Mouse (Mus musculus) lung, postnatal 0 days (tissue): ENCODE data around the gene Pgpep1. TPM values are rescaled to one million over a fixed set of nuclear protein-coding genes. Genes with fewer than 3 reads are reported as not detected.

Experiments used
- ATAC-seq: fragments of 200-750 bp; cut with Nextera tagmentation; 2 replicates; pipeline ENCODE4 v1.8.0; 2017; ENCODE audit warnings: moderate library complexity
- DNase-seq: peaks from one replicate; pipeline ENCODE4 v3.0.0-alpha.2; 2016; ENCODE audit warnings: low spot score
- H3K27ac ChIP-seq: fragments of 300-500 bp; sonication (generic); 2 replicates; pipeline ENCODE4 v1.5.1; 2014; ENCODE audit warnings: antibody characterized with exemption, mild to moderate bottlenecking, low read length, mixed read lengths
- H3K27me3 ChIP-seq: fragments of 300-500 bp; sonication (generic); replicated peaks from 2 replicates; pipeline ENCODE4 v1.6.1; 2014; ENCODE audit warnings: low read length, mixed read lengths; ENCODE audit not compliant: insufficient read depth
- H3K36me3 ChIP-seq: fragments of 300-500 bp; sonication (generic); 2 replicates; pipeline ENCODE4 v1.6.1; 2014; ENCODE audit warnings: low read length, mixed read lengths; ENCODE audit not compliant: insufficient read depth
- H3K4me1 ChIP-seq: fragments of 300-500 bp; sonication (generic); 2 replicates; pipeline ENCODE4 v1.6.1; 2014; ENCODE audit warnings: antibody characterized with exemption, low read depth, low read length, mixed read lengths; ENCODE audit not compliant: insufficient read depth
- H3K4me2 ChIP-seq: fragments of 300-500 bp; sonication (generic); replicated peaks from 2 replicates; pipeline ENCODE4 v1.6.1; 2014; ENCODE audit warnings: low read depth, mild to moderate bottlenecking, low read length, moderate library complexity, mixed read lengths
- H3K4me3 ChIP-seq: fragments of 300-500 bp; sonication (generic); 2 replicates; pipeline ENCODE4 v1.5.1; 2014; ENCODE audit warnings: low read depth, low read length
- H3K9ac ChIP-seq: fragments of 300-500 bp; sonication (generic); replicated peaks from 2 replicates; pipeline ENCODE4 v1.6.1; 2014; ENCODE audit warnings: low read depth, mild to moderate bottlenecking
- H3K9me3 ChIP-seq: fragments of 300-500 bp; sonication (generic); 2 replicates; pipeline ENCODE4 v1.6.1; 2016; ENCODE audit warnings: low read length, mixed read lengths
- CTCF ChIP-seq: IDR thresholded peaks from 2 replicates; pipeline ENCODE4 v1.5.1; 2016; ENCODE audit warnings: antibody characterized with exemption, mild to moderate bottlenecking
- EP300 ChIP-seq: IDR thresholded peaks from 2 replicates; pipeline ENCODE4 v1.6.1; 2016; ENCODE audit warnings: antibody characterized with exemption, mild to moderate bottlenecking, control low read depth
- WGBS: fragments of 180-500 bp; shearing (Covaris S2); extraction: QIAGEN DNeasy Blood & Tissue Kit; methylation state at CpG from one replicate; pipeline ENCODE4 v1.1.7; 2014; 5-methylcytosine and 5-hydroxymethylcytosine counted together
- polyA plus RNA-seq: library from polyadenylated mRNA; unstranded; fragments of >200 nt; fragmentation: Nextera tagmentation; extraction: Ambion mirVana; gene quantifications from 2 replicates; pipeline ENCODE4 v1.2.1, GENCODE M21; 2015

Gene Pgpep1
- polyA plus RNA-seq, 1 experiment from 2014 or later: 32.9 TPM

GRCm38 (mm10) chr8:70701048-70701981 is 41.1 kb upstream of the Pgpep1 start:
- Histone ChIP-seq H3K4me1 (peaks cover 22% of the 10 kb centered on the region; the same call in 1 of the 2 replicates), H3K9me3 (no peaks in the 10 kb centered on the region), H3K9ac (peak overlapping the region; percentile 99; the same call in 1 of the 2 replicates), H3K4me2 (peak overlapping the region; percentile 64), H3K4me3 (peak overlapping the region; percentile 98), H3K27ac (peak overlapping the region; percentile 99; the same call in 1 of the 2 replicates), H3K36me3 (0 out of 2 replicates have a peak, but pooled peaks cover 7% of the 10 kb centered on the region), H3K27me3 (no peaks in the 10 kb centered on the region)
- TF ChIP-seq EP300: no peak
- TF ChIP-seq CTCF: no peak
- ATAC-seq (no peak), DNase-seq (peak; percentile 47)
- whole genome bisulfite sequencing: 54% methylated on average over 10 of the region's 10 CpGs

DNA sequence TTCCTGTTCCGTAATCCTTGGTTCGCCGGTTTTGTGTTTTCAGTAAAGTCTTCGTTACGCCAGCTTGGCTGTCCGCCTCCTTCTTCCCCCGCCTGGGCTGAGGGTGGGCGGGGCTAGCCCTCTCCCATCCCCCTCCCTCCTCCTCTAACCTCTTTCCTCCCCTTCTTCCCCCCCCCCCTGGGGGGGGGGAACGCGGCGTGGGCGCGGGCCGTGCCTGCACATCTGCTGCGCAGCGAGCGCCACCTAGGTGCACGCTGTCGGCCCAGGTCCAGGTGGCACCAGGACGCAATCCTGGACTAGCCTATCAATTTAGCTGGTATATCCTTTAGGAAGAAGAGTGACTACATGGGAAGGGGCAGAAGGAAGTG is 40.4 kb upstream of the Pgpep1 start:
- no peaks in the 10 kb centered on the region for H3K9me3 ChIP-seq
- ATAC-seq (peak; percentile 7), DNase-seq (peak; percentile 96)
- TF ChIP-seq EP300 (peak; percentile 42; the same call in 1 of the 2 replicates), CTCF (peak; percentile 88)
- no peaks in the 10 kb centered on the region for H3K27me3 ChIP-seq
- peak overlapping the region; percentile 99; the same call in 1 of the 2 replicates for H3K9ac ChIP-seq
- peak overlapping the region; percentile 64 for H3K4me2 ChIP-seq
- WGBS: 0% methylated on average over 20 of the region's 20 CpGs
- 0 out of 2 replicates have a peak, but pooled peaks cover 7% of the 10 kb centered on the region for H3K36me3 ChIP-seq
- H3K27ac ChIP-seq: peak overlapping the region; percentile 99
- peaks cover 28% of the 10 kb centered on the region for H3K4me1 ChIP-seq
- peak overlapping the region; percentile 98 for H3K4me3 ChIP-seq

- TF ChIP-seq CTCF (no peak; the same call in 1 of the 2 replicates), EP300 (no peak)
- under 1% methylated on average over 53 of the region's 59 CpGs for WGBS
- Histone ChIP-seq H3K4me1 (peaks cover 32% of the 10 kb centered on the region), H3K9me3 (no peaks in the 10 kb centered on the region), H3K9ac (peak overlapping the region; percentile 99), H3K4me3 (peak overlapping the region; percentile 98), H3K4me2 (peak overlapping the region; percentile 64), H3K27me3 (no peaks in the 10 kb centered on the region), H3K27ac (peak overlapping the region; percentile 99), H3K36me3 (0 out of 2 replicates have a peak, but pooled peaks cover 7% of the 10 kb centered on the region)
- DNase-seq (peak; percentile 87), ATAC-seq (no peak)
Measured at GRCm38 (mm10) chr8:70699834-70700554, 39.8 kb upstream of the Pgpep1 start.

- Histone ChIP-seq H3K27me3 (no peaks in the 10 kb centered on the region), H3K4me1 (peaks cover 32% of the 10 kb centered on the region), H3K4me2 (peak overlapping the region; percentile 64), H3K4me3 (peak overlapping the region; percentile 98), H3K9ac (peak overlapping the region; percentile 99), H3K9me3 (no peaks in the 10 kb centered on the region), H3K36me3 (0 out of 2 replicates have a peak, but pooled peaks cover 7% of the 10 kb centered on the region), H3K27ac (peak overlapping the region; percentile 99)
- WGBS: 4% methylated on average over 69 of the region's 89 CpGs
- TF ChIP-seq CTCF (peak; percentile 44; the same call in 1 of the 2 replicates), EP300 (no peak)
- DNase-seq (no peak), ATAC-seq (no peak; the same call in 1 of the 2 replicates)
Measured at GRCm38 (mm10) chr8:70699116-70699833, 39.1 kb upstream of the Pgpep1 start.

DNA sequence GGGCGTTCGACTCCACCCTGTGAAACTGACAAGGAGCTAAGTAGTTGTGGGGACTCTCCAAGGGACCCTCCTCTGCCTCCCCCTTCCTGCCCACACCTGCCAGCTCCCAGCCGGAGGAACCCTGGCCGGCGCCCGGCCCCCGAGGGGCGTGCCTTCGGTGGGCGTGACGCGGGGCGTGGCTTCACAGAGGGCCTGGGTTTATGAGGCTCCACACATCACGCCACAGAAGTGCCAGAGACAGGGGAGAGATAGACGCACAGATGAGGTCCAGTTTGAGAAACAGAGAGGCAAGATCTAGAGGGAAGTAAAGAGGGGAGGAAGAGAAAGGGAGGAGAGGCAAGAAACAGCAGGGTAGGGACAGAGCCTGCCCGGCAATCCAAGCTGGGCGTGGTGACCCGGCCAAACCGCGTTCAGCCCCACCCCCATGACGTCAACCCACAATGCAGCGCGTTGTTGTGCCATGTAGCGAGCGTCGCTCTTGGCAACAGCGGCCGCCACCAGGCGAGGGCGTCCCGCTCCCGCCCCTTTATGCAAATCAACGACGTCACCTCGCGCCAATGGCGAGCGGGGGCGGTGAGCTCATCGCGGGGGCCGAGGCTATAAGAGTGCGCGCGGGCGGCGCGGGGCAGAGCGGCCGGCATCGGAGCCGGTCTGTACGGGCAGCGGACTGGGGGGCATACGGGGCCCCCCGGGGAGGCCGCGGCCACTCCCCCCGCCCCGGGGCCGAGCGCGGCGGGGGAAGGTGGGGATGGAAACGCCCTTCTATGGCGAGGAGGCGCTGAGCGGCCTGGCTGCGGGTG is 38.3 kb upstream of the Pgpep1 start, which contains the start of gene Jund:
Gene Jund (plus strand): TSS at position 640 of the 800 bp plus-strand sequence.
- DNase-seq (peak; percentile 99), ATAC-seq (peak; percentile 87)
- H3K36me3 ChIP-seq: 0 out of 2 replicates have a peak, but pooled peaks cover 7% of the 10 kb centered on the region
- peak; percentile 47 for TF ChIP-seq CTCF
- peak; percentile 78 for TF ChIP-seq EP300
- peak within 1 kb of the TSS; percentile 99 for H3K9ac ChIP-seq
- H3K27ac ChIP-seq: peak within 1 kb of the TSS; percentile 99
- H3K4me2 ChIP-seq: peak within 1 kb of the TSS; percentile 64
- H3K9me3 ChIP-seq: no peaks in the 10 kb centered on the region
- peaks cover 32% of the 10 kb centered on the region for H3K4me1 ChIP-seq
- peak within 1 kb of the TSS; percentile 98 for H3K4me3 ChIP-seq
- under 1% methylated on average over 52 of the region's 69 CpGs for WGBS
- no peaks in the 10 kb centered on the region for H3K27me3 ChIP-seq
